Mouse (Mus musculus) embryonic fibroblast, embryonic 13.5 days (primary cell): Measurements from ENCODE around the gene Fchsd2.

Experiments used
- CTCF ChIP-seq: IDR thresholded peaks from 2 replicates; pipeline ENCODE4 v1.5.1; 2011; ENCODE audit warnings: mild to moderate bottlenecking, control low read depth, low read length, moderate library complexity, borderline replicate concordance; ENCODE audit not compliant: insufficient read depth
- POLR2A ChIP-seq: IDR thresholded peaks from 2 replicates; pipeline ENCODE4 v1.6.1; 2011; ENCODE audit warnings: low read depth, mild to moderate bottlenecking, control low read depth, low read length, moderate library complexity

GRCm38 (mm10) chr7:101290401-101290800 lies 197.7 kb downstream of the Fchsd2 start:
- TF ChIP-seq CTCF (no peak), POLR2A (no peak)
